Mouse (Mus musculus) MEL (cell line): ENCODE results near the gene Rrad.

Source experiments
- BHLHE40 ChIP-seq: IDR thresholded peaks from 2 replicates; pipeline ENCODE4 v1.6.1; 2012; ENCODE audit warnings: low read depth, mild to moderate bottlenecking, inconsistent platforms, low read length, improper control_type of control experiment, borderline replicate concordance
- CHD1 ChIP-seq: IDR thresholded peaks from 2 replicates; pipeline ENCODE4 v1.6.1; 2012; ENCODE audit warnings: low read depth, mild to moderate bottlenecking, inconsistent platforms, low read length, improper control_type of control experiment
- CTCF ChIP-seq, 3 experiments: IDR thresholded peaks in 2 of 3; conservative IDR thresholded peaks in 1 of 3; 2 replicates each; pipeline ENCODE4 v1.5.1; 2011 to 2012; ENCODE audit warnings: low read length in 3 of 3, low read depth in 2 of 3, mild to moderate bottlenecking in 2 of 3, improper control_type of control experiment in 1 of 3, inconsistent platforms in 1 of 3, mixed read lengths in 1 of 3, moderate library complexity in 1 of 3; ENCODE audit not compliant: control insufficient read depth in 1 of 3, insufficient read depth in 1 of 3, poor library complexity in 1 of 3, severe bottlenecking in 1 of 3
- JUND ChIP-seq: IDR thresholded peaks from 2 replicates; pipeline ENCODE4 v1.6.1; 2011; ENCODE audit warnings: low read depth, mild to moderate bottlenecking, improper control_type of control experiment, low read length
- MAX ChIP-seq: IDR thresholded peaks from 2 replicates; pipeline ENCODE4 v1.6.1; 2011; ENCODE audit warnings: low read length, improper control_type of control experiment
- MEF2A ChIP-seq: IDR thresholded peaks from 2 replicates; pipeline ENCODE4 v1.6.1; 2014; ENCODE audit warnings: low read depth, mild to moderate bottlenecking, inconsistent platforms, low read length, improper control_type of control experiment; ENCODE audit not compliant: poor library complexity, insufficient replicate concordance, severe bottlenecking; ENCODE audit errors: extremely low read depth
- MYC ChIP-seq: IDR thresholded peaks from 2 replicates; pipeline ENCODE4 v1.6.1; 2011; ENCODE audit warnings: low read depth, mild to moderate bottlenecking, low read length, improper control_type of control experiment, moderate library complexity
- NELFE ChIP-seq: IDR thresholded peaks from 2 replicates; pipeline ENCODE4 v1.6.1; 2011; ENCODE audit warnings: low read depth, low read length, improper control_type of control experiment
- POLR2AphosphoS5 ChIP-seq: IDR thresholded peaks from 2 replicates; pipeline ENCODE4 v1.6.1; 2012; ENCODE audit warnings: low read depth, borderline replicate concordance, mild to moderate bottlenecking, inconsistent platforms, low read length, moderate library complexity, mixed read lengths
- TBP ChIP-seq: IDR thresholded peaks from 2 replicates; pipeline ENCODE4 v1.8.0; 2011; ENCODE audit warnings: low read depth, low read length, improper control_type of control experiment
- ZKSCAN1 ChIP-seq: IDR thresholded peaks from 2 replicates; pipeline ENCODE4 v1.6.1; 2012; ENCODE audit warnings: low read depth, mild to moderate bottlenecking, inconsistent platforms, low read length, improper control_type of control experiment, moderate library complexity
- ZNF384 ChIP-seq: IDR thresholded peaks from 2 replicates; pipeline ENCODE4 v1.6.1; 2012; ENCODE audit warnings: low read depth, mild to moderate bottlenecking, inconsistent platforms, low read length, improper control_type of control experiment

GRCm38 (mm10) chr8:104584522-104584921 lies 46.6 kb downstream of the Rrad start:
- no peak for TF ChIP-seq NELFE
- no peak for TF ChIP-seq CTCF (IDR thresholded peaks at IDR 0.05 in 2 of 3, conservative IDR thresholded peaks at IDR 0.05 in 1 of 3; ENCODE audit: control insufficient read depth in 1 of 3, insufficient read depth in 1 of 3, low read depth in 2 of 3, low read length in 3 of 3, poor library complexity in 1 of 3, severe bottlenecking in 1 of 3)
- TF ChIP-seq MAX: no peak
- no peak for TF ChIP-seq TBP
- no peak for TF ChIP-seq ZKSCAN1
- TF ChIP-seq BHLHE40: no peak
- TF ChIP-seq POLR2AphosphoS5: no peak
- TF ChIP-seq ZNF384: no peak
- TF ChIP-seq CHD1: no peak
- no peak for TF ChIP-seq JUND
- no peak for TF ChIP-seq MYC
- TF ChIP-seq MEF2A: no peak
